Mouse (Mus musculus) kidney, adult 18-20 months (tissue): Measurements from ENCODE around the gene Myocd.

Experiments used
- DNase-seq: peaks from one replicate; pipeline ENCODE4 v3.0.0; 2021

The Myocd gene

DNA sequence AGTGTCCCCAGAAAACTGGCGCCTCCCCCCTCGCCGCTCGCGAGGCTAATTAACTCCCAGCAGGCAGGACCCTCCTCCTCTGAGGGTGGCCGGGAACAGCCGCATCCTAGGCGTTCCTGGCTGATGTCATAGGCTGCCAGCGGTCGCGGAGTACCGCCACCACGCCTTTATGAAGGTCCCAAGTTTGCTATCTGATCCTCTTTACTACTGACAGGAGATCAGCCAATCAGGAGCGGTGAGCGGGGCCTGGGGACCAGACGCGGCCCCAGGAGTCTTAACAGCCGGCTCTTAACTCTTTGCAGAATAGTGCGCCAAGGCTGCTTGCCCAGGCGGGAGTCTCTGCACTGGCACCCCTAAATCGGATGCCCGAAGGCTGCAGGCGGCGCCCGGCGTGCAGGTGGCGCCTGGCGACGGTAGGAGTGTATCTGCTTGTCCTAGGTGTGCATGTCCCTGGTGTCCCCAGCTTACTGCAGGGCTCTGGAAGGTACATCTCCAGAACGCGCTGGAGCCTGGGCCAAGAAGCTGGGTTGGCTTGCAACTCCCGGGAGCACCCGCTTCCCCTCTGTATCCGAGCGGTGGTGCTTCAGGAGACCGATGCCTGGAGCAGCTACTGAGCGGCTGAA lies at the start of gene Myocd:
Myocd (minus strand) TSS at position 139 of the 623 bp plus-strand sequence.
- DNase-seq, result no peak

DNA sequence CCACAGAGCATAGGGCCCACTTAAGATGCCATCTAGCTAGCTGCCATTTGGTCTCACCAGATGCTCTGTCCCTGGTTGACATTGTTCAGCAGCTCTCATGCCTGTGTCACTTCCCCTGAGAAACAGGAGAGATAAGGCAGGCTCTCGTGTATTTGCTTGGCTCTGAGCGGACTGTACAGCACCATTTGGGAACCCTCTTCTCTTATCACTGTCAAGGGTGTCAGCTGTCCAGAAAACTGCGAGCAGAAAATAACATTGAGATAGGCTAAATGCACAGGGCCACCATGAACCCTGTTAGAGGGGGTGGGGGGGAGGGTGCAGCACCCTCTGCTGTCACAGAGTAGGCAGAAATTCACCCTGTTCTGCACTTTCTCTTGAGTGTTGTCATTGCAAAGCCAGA lies 34.0 kb upstream of the Myocd start:
- DNase-seq, result no peak

DNA sequence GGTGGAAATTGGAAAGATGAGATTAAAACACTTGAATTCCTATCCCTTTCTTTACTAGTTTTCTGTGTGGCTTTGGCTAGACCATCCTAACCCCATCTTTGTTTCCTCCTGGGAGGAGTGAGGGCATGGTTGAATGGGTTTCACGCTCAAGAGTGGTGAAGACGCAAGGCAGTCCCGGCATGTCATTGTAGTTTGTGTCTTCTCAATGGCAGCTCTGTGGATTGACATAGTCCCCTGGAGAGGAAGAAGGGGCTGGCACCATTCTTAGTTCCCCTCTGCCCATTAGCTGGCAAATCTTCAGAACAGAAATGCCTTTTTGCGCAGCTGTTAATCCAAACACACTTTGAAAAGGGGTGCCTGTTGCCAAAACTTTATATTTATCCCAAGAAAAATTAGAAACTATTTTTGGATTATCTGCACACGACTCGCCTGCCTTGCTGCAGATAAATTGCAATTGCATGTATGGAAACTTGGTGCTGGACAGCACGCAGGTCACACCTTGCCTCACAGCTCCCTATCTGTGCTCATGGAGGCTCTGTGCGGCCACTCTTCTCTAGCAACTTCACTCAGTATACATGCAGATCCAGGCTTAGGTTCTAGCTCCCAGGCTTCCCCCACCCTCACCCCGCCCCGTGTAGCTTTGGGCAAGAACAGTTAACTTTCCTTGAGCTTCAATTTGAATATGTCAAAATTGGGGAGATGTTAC lies 24.5 kb upstream of the Myocd start:
- DNase-seq, result no peak

DNA sequence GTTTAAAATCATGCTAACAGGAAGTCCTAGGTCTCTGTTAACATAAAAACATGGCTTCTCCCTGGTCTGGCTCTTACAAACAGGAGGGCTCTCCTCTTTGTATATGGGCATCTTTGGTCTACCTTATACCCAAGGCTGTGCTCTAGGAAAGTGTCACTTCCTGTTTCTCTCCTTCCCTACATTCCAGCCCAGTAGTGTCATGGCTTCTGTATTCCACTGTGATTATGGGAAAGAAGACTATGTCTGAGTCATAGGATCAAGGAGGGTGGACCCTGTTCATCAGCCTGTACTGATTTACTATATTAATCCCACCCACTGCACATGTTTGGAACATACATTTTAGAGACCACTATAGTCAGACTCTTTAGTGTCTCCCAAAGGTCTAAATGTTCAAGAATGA lies 23.2 kb upstream of the Myocd start:
- DNase-seq, result no peak

DNA sequence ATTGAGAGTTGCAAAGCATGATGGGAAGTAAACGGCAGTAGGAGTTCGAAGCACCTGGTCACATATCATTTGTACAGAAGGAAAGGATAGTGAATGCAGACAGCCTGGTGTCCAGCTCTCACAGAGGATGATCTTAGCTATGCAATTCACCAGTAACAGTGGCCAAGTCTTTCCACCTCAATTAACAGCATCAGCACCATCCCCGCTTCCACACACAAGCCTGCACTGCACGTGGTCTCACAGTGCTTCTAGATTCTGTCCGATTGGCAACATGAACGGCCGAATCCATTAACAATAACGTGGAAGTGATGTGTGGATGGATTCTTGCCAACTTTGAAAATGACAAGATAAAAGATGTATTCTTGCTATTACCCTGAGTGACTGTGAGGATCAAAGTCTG lies 17.9 kb upstream of the Myocd start:
- DNase-seq, result no peak

DNA sequence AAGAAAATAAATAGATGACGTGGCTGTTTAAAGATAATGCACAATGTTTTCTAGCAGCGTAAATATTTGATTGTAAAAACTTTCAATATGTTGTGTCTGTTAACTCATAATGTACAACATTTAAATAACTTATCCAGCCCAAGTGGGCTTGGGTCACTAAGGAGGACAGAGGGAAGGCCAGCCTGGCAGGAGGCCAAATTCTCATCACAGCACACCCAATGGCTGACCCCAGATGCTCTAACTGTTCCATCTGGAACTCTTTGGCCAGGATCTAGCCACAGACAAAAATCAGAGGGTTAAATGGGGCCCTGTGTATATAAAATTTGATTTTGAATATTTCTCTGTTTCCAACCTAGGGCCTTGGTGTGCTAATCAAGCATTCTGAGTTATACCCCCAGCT lies 16.4 kb upstream of the Myocd start:
- DNase-seq, result no peak

DNA sequence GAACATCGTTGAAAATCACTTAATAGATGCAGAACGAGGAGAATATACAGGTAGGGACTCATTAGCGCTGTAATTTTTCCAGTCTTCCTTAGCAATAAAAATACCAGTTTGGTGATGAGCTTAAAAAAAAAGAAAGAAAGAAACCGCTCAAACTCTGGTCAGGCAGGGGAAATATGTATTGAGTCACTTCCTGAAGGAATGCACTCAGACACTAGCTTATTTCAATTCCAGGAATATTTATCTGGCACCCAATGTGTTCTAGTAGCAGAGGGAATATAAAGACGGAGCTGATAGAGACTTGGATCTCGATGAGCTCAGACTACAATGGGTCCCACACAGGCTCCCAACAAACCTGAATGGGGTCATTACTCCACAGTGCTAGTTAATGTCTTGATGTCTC lies 5.7 kb upstream of the Myocd start:
- DNase-seq, result no peak

DNA sequence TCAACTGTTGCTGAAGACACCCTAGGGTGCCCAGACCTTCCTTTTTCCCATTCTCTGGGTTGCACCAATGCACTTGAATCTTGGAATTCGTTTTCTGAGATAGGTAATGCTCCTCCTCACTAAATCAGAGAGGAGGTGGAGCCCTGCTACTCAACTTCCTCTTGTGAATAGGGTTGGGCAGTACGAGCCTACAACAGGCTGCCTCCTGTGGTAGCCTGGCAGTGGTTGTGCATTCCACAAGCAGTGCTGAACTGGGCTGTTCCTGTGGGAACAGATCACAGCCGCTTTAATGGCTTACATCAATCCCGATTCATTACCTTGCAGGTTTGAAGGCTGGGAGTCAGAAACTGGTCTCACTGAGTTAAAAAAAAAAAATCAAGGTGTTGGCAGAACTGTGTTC lies 1.2 kb upstream of the Myocd start:
- no peak for DNase-seq

DNA sequence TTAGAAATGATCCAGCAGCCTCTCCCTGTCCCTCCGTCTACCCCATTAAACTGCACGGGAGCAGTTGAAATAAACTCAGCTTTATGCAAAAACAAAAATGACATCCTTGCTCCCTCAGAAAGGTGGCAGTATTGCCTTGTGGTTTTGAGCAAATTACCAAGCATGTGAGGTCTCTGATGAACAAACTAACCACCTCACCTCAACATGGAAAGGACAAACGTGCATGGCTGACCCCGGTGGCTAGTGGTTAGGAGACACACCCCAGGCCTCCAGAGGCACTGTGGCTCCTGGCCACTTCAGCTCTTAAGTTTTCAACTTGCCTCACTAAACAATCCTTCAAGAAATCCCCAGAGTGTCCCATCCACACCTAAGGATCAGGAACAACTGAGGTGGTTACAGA lies 1.5 kb downstream of the Myocd start:
- peak; percentile 8 for DNase-seq

DNA sequence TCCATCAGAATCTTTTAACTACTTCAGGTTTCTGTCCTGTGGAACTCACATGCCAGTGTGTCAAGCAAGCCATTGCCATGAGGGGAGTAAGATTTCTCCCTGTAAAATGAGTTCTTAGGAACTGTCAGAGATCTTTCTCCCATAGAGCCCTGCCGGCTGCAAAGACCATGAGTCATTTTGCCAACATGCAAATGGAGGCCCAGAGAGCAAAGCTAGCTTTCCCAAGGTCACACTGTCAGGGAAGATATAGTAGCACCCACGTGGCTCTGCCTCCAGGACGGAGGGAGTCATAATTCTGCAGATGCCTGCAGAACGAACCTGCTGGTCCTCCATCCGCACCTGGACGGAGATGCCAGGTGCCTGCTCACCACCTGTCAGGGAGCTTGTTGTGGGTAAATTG lies 6.3 kb downstream of the Myocd start:
- no peak for DNase-seq

DNA sequence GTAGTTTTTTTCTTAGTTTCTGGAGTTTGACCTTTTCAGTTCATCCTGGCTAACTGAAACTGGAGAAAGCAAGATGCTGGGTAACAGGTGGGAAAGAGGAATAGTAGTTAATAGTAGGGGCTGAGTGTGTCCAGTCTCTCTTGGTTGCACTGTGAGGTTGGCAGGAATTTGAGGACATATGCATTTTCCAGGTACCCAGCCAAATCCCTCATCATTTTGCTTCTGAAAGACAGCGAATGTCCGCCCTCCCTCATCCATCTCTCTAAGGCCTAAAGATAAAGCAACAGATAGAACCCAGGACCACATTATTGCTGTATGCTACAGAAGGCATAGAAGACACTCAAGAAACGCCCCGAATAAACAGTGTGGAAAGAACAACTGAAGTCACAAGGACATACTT lies 10.8 kb downstream of the Myocd start:
- no peak for DNase-seq

DNA sequence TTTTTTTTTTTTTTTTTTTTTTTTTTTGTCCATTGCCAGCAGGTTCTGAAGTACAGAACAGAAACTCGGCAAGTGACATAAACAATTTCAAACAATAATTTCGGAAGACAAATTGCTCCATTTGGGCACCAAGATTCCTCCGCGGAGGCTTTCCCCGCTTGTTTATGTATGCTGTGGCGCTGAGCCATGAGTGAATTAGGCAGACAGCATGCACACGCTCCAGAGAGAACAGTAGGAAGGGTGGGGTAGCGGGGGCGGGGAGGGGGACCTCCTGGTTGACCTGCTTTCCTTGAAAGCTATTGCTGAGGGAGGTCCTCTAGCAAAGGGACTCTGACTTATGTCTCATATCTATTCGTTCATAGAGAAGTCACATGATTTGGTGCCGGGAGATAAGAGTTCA lies 13.6 kb downstream of the Myocd start:
- no peak for DNase-seq

DNA sequence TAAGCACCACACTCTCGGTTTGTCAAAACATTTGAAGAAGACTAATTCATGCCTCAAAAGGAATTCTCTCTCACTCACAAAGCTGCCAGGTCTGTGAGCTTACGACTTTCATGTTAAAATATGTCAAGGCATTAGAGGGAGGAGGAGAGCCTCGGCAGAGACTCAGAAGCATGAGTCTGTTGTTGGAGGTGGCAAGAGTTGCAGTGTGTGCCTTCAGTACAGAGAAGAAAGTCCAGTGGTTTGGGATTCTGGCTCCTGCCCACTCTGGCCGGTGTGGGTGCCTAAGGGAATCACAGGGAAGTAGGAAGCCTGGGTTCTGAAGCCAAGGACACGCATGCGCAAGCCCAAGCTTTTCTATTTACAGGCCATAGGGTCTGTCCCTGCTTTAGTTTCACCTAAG lies 14.2 kb downstream of the Myocd start:
- DNase-seq, result no peak

DNA sequence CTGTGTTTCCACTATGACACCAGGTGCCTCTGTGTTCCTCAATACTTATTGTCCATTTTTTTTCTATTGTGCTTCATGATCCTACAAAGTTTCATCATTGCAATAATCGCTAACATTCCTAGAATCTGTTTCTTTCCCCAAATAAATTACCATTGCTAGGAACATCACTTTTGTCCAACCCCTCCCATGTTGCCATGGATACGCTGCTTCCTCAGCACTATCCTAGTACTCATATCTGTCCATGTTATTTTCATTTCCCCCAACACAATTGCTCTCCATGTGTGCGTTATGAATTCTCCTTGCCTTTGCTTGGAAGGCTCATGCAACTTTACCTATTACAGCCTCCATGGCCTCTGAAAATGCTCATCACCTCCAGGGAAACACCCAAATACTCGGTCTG lies 19.4 kb downstream of the Myocd start:
- DNase-seq, result no peak

DNA sequence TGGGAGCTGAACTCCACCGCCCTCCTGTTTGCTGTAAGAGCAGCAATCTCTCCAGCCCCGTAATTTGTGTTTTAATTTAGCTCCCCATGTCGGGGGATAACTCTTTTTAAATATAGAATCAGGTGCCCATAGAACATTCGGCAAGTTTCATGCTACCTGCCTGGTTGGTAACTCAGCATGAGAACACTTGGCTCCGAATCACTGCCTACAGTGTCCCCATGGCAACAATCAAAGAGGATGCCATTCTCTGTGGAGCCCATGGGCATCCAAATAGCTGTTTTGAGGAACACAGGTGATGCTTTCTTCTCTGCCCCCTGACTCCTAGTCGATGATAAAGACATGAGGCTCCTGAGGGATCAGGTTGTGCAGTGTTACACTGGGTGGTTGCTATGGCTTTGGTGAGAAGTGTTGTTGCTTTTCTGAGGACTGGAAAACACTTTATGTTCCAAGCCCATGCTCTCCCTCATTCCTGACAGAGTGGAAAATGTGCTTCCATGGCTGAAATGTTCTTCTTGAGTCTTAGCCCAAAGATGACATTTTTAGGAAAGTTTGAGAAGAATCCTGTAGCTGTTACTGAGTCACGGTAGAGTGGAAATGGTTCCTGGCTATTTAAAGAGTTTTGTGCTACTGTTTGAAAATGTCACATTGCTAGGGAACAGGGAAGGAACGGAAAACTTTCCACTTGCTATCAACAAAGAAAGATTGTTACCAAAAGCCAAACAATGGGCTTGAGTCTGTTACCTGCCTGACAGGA lies 23.3 kb downstream of the Myocd start:
- no peak for DNase-seq

DNA sequence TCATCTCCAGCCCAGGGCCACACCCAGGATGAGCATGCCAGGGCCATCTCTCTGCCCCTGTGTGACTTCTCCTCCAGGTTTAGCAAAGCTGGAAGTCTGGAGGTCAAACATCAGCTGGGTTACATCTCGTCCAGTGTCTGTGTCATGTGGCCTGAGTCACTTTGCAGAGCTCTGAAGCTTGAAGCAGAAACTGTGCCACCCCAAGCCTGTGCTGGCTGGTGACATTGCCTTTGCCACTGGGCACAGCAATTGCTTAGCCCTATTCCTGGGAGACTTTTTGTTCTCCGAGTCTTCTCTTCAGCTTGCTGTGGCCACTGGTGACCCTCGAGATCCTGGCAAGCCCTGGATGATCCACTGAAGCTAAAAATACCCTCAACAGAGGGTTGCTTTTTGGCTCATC lies 26.2 kb downstream of the Myocd start:
- no peak for DNase-seq

DNA sequence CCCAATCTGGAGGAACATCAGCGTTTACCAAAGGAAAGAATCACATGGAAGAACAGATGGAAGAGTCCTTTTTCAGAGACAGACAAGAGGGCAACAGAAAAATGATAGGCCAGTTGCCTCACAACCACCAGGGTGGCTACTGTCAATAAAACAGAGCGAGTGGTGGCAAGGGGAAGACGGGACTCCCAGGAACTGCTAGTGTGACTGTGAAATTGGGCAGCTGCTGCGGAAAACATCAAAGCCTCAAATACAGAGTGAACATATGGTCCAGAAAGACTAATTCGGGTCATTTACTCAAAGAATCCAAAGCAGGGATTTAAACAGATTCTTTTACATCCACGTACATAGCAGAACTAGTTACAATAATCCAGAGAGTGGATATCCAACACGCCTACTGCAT lies 29.3 kb downstream of the Myocd start:
- no peak for DNase-seq

DNA sequence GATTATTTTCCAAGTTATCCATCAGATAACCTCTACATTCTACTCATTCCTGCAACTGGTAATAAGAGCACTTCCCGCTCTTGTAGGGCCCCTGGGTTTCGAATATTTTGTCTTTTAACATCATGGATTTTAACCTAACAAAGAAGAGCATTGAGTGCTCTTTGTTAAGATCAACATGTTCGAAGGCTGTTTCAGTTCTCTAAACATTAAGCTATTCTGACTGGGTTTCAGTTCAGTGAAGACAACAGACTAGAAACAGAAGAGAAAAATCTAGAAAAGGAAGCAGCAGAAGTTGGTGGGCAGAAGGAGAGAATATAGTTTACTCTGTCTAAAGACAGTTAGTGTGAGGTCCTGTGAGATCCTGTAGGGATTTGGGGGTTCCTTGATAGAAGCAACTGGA lies 31.9 kb downstream of the Myocd start:
- DNase-seq, result no peak

DNA sequence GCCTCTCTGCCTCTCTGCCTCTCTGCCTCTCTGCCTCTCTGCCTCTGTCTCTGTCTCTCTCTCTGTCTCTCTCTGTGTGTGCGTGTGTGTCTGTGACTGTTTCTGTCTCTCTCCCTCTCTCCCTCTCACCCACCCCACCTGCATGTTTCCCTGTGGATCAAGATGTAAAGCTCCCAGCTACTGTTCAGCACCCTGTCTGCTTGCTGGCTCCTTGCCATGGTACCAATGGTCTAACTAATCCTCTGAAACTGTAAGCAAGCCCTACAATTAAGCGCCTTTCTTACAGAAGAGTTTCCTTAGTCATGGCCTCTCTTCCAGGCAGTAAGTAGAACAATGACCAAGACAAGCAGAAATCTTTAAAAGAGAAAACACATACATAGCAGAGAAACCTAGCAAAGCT lies 32.9 kb downstream of the Myocd start:
- DNase-seq, result no peak

DNA sequence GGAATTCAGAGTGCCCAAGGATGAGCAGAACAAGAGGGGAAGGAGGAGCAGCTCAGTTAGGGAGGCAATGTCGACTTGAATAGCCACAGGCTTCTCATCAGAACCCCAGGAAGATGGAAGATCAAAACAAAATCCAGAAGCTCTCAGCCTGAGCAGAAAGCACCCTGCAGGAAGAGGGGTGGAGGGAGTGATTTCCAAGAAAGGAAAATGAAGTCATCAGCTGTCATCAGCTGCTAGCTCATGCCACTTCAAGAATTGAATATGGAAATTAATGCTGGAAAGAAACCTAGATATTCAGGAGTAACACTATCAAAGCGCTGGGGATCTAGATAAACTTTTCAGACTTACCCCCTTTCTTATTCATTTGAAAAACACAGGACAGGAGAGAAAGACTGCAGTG lies 34.4 kb downstream of the Myocd start:
- DNase-seq, result no peak

DNA sequence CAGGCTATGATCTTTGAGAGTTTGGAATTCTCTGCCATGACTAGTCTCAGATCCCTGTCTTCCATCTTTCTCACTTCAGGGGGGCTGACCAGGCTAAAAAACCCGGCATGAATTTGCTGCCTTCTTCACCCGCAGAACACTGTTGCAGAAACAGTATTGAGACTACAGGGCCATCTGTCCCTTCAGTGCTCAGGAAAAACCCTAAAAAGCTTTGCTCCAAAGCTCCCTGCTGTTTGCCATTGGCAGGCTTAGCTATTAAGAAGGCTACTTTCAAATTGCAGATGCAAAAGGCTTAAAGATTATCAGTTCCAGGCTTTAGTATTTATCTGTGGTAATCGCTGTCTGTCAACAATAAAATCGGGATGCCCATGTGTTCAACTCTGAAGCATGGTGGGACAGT lies 38.0 kb downstream of the Myocd start:
- DNase-seq, result no peak

DNA sequence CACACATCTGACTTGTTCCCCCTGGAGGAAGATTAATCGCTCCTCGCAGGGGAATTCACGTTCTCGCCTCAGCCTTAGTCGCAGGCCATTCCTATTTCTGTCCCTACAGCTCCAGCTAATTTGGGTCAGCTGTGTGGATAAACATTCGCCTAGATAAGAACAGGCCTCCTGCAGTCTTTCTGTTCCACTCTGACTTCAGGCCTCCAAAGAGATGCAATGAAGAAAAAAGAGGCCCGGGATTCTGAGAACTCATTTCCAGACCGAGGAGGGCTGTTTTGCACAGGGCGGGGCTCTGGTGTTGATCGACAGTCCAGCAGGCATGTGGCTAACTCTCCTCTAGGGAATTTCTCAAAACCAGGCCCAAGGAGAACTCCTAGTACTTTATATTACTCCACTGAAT lies 43.0 kb downstream of the Myocd start:
- no peak for DNase-seq

DNA sequence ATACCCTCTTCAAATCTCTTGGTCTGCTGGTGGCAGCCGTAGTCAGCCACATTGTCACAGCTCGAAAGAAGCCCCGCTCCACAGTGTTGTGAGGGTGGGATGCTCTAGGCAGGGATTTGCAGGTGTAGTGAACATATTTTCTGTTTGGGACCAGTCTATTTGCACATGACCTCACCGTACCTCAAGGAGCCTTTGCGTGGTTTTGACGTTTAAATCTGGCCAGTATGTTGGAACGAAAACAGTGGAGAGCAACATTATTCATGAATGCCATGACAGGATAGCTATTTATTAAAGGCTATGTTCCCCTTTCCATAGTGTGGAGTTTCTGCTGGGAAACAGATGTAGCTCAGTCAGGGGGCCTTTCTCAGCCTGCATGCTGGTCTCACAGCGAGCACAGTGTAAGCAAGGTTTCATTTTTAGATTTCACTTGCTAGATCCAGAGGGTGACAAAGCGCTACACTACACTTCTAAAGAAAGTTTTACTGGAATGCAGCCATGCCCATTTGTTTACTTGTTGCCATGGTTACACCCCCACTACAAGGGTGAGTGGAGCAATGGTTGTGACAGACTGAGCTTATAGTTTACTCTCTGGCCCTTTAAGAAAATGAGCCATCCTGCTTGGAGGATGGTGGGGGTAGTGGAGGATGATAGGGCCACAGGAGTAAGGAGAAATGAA lies 54.7 kb downstream of the Myocd start:
- no peak for DNase-seq

DNA sequence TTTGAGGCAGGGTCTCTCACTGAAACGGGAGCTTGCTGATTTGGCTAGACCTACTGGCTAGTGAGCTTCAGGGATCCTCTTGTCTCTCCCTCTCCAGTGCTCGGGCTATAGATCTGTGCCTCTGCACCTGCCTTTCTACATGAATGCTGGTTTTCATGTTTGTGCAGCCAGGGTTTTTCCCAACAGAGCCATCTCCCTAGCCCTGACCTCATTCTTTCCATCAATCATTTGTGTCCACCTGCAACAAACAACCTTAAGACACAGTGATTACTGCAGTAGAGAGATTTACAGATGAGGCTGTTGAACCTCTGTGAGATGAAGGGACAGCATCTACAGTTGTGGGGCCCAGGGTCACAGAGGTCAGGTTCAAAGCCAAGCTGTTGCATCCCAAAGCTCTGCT lies 56.0 kb downstream of the Myocd start:
- DNase-seq, result no peak
